Mouse (Mus musculus) forebrain, embryonic 10.5 days (tissue): Measurements from ENCODE around the gene Gnai2. TPM values are rescaled to one million over a fixed set of nuclear protein-coding genes. Genes with fewer than 3 reads are reported as not detected.

Source experiments
- DNase-seq: peaks from one replicate; pipeline ENCODE4 v3.0.0-alpha.2; 2017; ENCODE audit warnings: low spot score; ENCODE audit errors: extremely low spot score
- H3K27ac ChIP-seq: fragments of 300-500 bp; sonication (generic); 2 replicates; pipeline ENCODE4 v1.5.1; 2016; ENCODE audit warnings: mild to moderate bottlenecking
- H3K27me3 ChIP-seq: fragments of 300-500 bp; sonication (generic); 2 replicates; pipeline ENCODE4 v1.6.1; 2016; ENCODE audit warnings: mild to moderate bottlenecking; ENCODE audit not compliant: poor library complexity, severe bottlenecking
- H3K36me3 ChIP-seq: fragments of 300-500 bp; sonication (generic); replicated peaks from 2 replicates; pipeline ENCODE4 v1.6.1; 2016; ENCODE audit warnings: mild to moderate bottlenecking, moderate library complexity
- H3K4me1 ChIP-seq: fragments of 300-500 bp; sonication (generic); 2 replicates; pipeline ENCODE4 v1.6.1; 2016
- H3K4me3 ChIP-seq: fragments of 300-500 bp; sonication (generic); 2 replicates; pipeline ENCODE4 v1.5.1; 2016; ENCODE audit warnings: mild to moderate bottlenecking, moderate library complexity
- H3K9me3 ChIP-seq: fragments of 300-500 bp; sonication (generic); 2 replicates; pipeline ENCODE4 v1.6.1; 2016; ENCODE audit warnings: mild to moderate bottlenecking, moderate library complexity
- WGBS: fragments of 180-500 bp; shearing (Covaris S2); methylation state at CpG from one replicate; pipeline ENCODE4 v1.1.7; 2016; 5-methylcytosine and 5-hydroxymethylcytosine counted together
- polyA plus RNA-seq: library from polyadenylated mRNA; unstranded; fragments of >200 nt; fragmentation: Nextera tagmentation; extraction: Ambion mirVana; gene quantifications from 2 replicates; pipeline ENCODE4 v1.2.1, GENCODE M21; 2016

Gnai2 gene
- polyA plus RNA-seq, 1 experiment from 2014 or later: 533 TPM

GRCm38 (mm10) chr9:107626844-107627277, 8.3 kb downstream of the Gnai2 start:
- peak; percentile 95 for DNase-seq
- Histone ChIP-seq H3K36me3 (peaks cover 86% of the 10 kb centered on the region), H3K4me1 (peaks cover 81% of the 10 kb centered on the region), H3K4me3 (peak overlapping the region; percentile 80), H3K9me3 (no peaks in the 10 kb centered on the region), H3K27me3 (no peaks in the 10 kb centered on the region), H3K27ac (peak overlapping the region; percentile 97)
- WGBS: 0% methylated on average over 2 of the region's 2 CpGs

- peak; percentile 64 for DNase-seq
- 26% methylated on average over 15 of the region's 15 CpGs for WGBS
- H3K4me3 ChIP-seq: peak overlapping the region; percentile 80
- H3K36me3 ChIP-seq: peaks cover 85% of the 10 kb centered on the region
- peaks cover 75% of the 10 kb centered on the region for H3K4me1 ChIP-seq
- H3K27ac ChIP-seq: peak overlapping the region; percentile 97
- no peaks in the 10 kb centered on the region for H3K9me3 ChIP-seq
- H3K27me3 ChIP-seq: no peaks in the 10 kb centered on the region
These were observed 8.9 kb downstream of the Gnai2 start for GRCm38 (mm10) chr9:107626158-107626843.

- H3K36me3 ChIP-seq: peaks cover 88% of the 10 kb centered on the region
- no peaks in the 10 kb centered on the region for H3K9me3 ChIP-seq
- H3K4me1 ChIP-seq: peaks cover 68% of the 10 kb centered on the region
- peak overlapping the region; percentile 80; the same call in 1 of the 2 replicates for H3K4me3 ChIP-seq
- peak overlapping the region; percentile 97 for H3K27ac ChIP-seq
- 88% methylated on average over 12 of the region's 12 CpGs for WGBS
- no peak for DNase-seq
- no peaks in the 10 kb centered on the region for H3K27me3 ChIP-seq
These were observed 9.6 kb downstream of the Gnai2 start for GRCm38 (mm10) chr9:107625351-107626128.

DNA sequence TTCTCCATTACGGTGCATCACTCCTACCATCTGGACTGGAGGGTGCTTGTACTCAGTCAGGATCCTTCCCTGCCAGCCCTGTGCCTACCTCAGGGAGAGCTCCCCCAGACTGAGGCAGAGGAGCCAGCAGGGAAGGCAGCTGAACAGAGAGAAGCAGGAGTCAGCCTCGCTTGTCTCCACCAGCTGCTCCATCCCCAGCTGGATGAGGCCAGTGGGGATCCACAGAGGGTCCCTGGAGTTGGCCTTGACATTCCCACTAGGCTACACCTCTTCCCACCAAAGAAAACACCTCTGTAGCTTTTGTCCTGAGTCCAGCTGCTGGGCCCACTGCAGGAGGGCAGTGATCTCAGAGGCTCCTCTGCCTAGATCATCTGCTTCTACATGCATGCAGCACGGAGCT, 10.2 kb downstream of the Gnai2 start:
- H3K27me3 ChIP-seq: no peaks in the 10 kb centered on the region
- H3K4me1 ChIP-seq: peaks cover 62% of the 10 kb centered on the region
- no peaks in the 10 kb centered on the region for H3K9me3 ChIP-seq
- no peak for DNase-seq
- no peak overlapping the region for H3K4me3 ChIP-seq
- 83% methylated on average over 3 of the region's 3 CpGs for WGBS
- peak overlapping the region; percentile 97 for H3K27ac ChIP-seq
- H3K36me3 ChIP-seq: peaks cover 93% of the 10 kb centered on the region

DNA sequence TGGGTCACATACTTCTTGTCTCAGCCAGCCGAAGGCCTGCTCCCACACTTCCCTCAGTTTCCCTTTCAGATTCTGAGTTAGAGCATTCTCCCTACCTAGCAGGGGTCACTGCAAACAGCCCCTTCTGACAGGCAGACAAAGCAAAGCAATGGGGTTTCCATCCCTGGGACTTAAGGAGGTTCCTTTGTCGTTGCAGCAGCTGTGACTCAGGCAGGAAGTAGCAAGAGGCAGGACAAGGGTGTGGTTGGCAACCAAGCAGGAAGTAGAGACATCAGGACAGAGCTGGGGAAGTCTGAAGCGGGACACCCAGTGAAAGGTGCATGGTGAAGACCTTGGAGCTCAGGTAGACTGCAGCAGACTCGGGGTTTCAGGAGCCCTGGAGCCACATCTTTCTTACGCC, 10.6 kb downstream of the Gnai2 start:
- H3K36me3 ChIP-seq: peaks cover 93% of the 10 kb centered on the region
- peak overlapping the region; percentile 97 for H3K27ac ChIP-seq

GRCm38 (mm10) chr9:107620954-107621353, 14.2 kb downstream of the Gnai2 start:
- Histone ChIP-seq H3K4me1 (peaks cover 36% of the 10 kb centered on the region), H3K4me3 (no peak overlapping the region), H3K27ac (no peak overlapping the region), H3K27me3 (no peaks in the 10 kb centered on the region), H3K36me3 (peaks cover 99% of the 10 kb centered on the region), H3K9me3 (no peaks in the 10 kb centered on the region)
- DNase-seq: no peak

More for the DNA sequence above, 10.6 kb downstream of the Gnai2 start:
- Histone ChIP-seq H3K4me3 (no peak overlapping the region), H3K4me1 (peaks cover 60% of the 10 kb centered on the region), H3K9me3 (no peaks in the 10 kb centered on the region), H3K27me3 (no peaks in the 10 kb centered on the region)
- DNase-seq: no peak
- 71% methylated on average over 5 of the region's 5 CpGs for WGBS

GRCm38 (mm10) chr9:107619546-107619879, 15.7 kb downstream of the Gnai2 start:
- Histone ChIP-seq H3K4me1 (peaks cover 36% of the 10 kb centered on the region), H3K4me3 (no peak overlapping the region), H3K36me3 (peaks cover 99% of the 10 kb centered on the region), H3K27me3 (no peaks in the 10 kb centered on the region), H3K27ac (no peak overlapping the region), H3K9me3 (no peaks in the 10 kb centered on the region)
- WGBS: 90% methylated on average over 13 of the region's 13 CpGs
- no peak for DNase-seq

DNA sequence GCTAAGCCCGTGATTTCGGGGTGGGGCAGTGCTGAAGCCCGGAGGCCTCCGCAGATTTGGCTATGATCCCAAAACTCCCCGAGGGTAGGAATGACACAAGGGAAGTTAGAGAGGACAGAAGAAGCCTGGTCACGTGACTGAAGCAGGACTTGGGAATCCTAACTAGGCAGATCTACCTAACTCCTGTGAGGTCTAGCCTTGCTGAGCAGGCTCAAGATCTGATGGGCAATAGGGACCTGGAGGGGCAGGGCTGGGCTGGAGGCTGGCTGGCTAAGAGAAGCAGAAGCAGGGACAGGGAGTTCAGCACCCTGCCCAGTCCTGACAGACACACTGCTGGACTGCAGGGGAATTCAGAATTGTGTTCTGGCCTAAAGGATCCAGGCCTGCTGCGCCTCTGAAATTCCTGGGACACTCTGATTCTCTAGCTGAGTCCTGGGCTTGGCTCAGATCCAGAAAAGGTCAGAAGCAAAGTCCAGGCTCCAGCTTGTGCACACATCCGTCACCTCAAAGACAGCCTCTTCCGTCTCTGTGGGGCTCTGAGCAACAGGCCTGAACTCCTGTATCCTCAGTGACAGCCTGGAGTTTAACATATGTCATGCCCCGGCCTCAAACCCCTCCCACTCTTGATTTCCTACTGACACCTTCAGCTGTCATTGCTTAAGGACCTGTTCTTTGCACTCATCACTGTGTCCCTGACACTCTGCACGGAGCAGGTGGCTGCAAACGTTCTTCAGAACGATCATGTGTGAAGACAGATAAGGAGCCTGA, 16.2 kb downstream of the Gnai2 start:
- Histone ChIP-seq H3K4me1 (peaks cover 36% of the 10 kb centered on the region), H3K27me3 (no peaks in the 10 kb centered on the region), H3K9me3 (no peaks in the 10 kb centered on the region), H3K4me3 (no peak overlapping the region), H3K36me3 (peaks cover 99% of the 10 kb centered on the region), H3K27ac (0 out of 2 replicates have a peak overlapping the region, but pooled peaks have one; percentile 8)
- DNase-seq: no peak
- WGBS: 86% methylated on average over 13 of the region's 13 CpGs

GRCm38 (mm10) chr9:107618098-107618497, 17.1 kb downstream of the Gnai2 start:
- peaks cover 95% of the 10 kb centered on the region for H3K36me3 ChIP-seq
- no peaks in the 10 kb centered on the region for H3K9me3 ChIP-seq
- no peaks in the 10 kb centered on the region for H3K27me3 ChIP-seq
- H3K4me1 ChIP-seq: peaks cover 42% of the 10 kb centered on the region
- DNase-seq: no peak
- H3K4me3 ChIP-seq: no peak overlapping the region
- no peak overlapping the region for H3K27ac ChIP-seq
- WGBS: 96% methylated on average over 6 of the region's 6 CpGs

GRCm38 (mm10) chr9:107617461-107617860, 17.7 kb downstream of the Gnai2 start:
- WGBS: 75% methylated on average over 2 of the region's 2 CpGs
- H3K27ac ChIP-seq: no peak overlapping the region
- no peak overlapping the region for H3K4me3 ChIP-seq
- no peaks in the 10 kb centered on the region for H3K27me3 ChIP-seq
- H3K4me1 ChIP-seq: peaks cover 49% of the 10 kb centered on the region
- DNase-seq: no peak
- H3K9me3 ChIP-seq: no peaks in the 10 kb centered on the region
- peaks cover 89% of the 10 kb centered on the region for H3K36me3 ChIP-seq

- H3K4me3 ChIP-seq: no peak overlapping the region
- no peak for DNase-seq
- WGBS: 81% methylated on average over 4 of the region's 4 CpGs
- H3K9me3 ChIP-seq: no peaks in the 10 kb centered on the region
- peak overlapping the region; percentile 67; the same call in 1 of the 2 replicates for H3K27ac ChIP-seq
- H3K36me3 ChIP-seq: peaks cover 66% of the 10 kb centered on the region
- H3K4me1 ChIP-seq: peaks cover 71% of the 10 kb centered on the region
- no peaks in the 10 kb centered on the region for H3K27me3 ChIP-seq
These were observed 20.1 kb downstream of the Gnai2 start for GRCm38 (mm10) chr9:107615035-107615434.

DNA sequence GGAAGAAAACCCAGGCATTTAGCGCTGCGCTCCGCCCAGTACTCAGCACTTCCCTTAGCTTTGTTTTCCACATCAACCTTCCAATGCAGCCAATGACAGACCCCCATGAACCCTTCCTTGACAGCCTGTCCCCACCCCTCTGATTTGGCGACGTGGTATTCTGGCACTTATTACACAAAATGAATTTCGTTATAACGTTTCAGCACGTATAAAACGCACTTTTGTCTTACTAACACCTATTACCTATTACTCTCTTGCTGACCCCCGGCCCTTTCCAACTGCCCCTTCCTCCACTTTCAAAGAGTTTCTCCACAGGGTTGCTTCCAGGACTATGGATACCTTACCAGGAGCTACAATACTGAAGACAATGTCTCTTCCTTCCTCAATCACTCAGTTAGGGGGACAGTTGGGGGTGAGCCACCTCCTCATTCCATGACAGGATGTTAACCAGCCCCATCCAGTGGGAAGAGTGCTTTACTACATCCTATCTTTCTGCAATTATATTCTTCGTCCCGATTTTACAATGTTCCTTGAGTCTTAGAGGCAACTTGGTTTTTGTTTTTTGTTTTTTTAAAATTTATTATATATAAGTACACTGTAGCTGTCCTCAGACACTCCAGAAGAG, 22.1 kb downstream of the Gnai2 start:
- H3K4me1 ChIP-seq: peaks cover 83% of the 10 kb centered on the region

More for the DNA sequence above, 22.1 kb downstream of the Gnai2 start:
- Histone ChIP-seq H3K27ac (peak overlapping the region; percentile 96), H3K36me3 (peaks cover 46% of the 10 kb centered on the region), H3K4me3 (peak overlapping the region; percentile 50), H3K27me3 (no peaks in the 10 kb centered on the region), H3K9me3 (no peaks in the 10 kb centered on the region)
- no peak for DNase-seq
- 14% methylated on average over 12 of the region's 12 CpGs for WGBS
